Mouse (Mus musculus): ENCODE results near the gene Pet100.
A peak's percentile ranks its signal among the peaks of the same experiment; 100 is the strongest.
"Not testable (repeated sequence)": the region's sequence is repeated elsewhere in the genome, so short reads cannot be mapped to it uniquely, and the experiment has no call there.

Pet100 gene

DNA sequence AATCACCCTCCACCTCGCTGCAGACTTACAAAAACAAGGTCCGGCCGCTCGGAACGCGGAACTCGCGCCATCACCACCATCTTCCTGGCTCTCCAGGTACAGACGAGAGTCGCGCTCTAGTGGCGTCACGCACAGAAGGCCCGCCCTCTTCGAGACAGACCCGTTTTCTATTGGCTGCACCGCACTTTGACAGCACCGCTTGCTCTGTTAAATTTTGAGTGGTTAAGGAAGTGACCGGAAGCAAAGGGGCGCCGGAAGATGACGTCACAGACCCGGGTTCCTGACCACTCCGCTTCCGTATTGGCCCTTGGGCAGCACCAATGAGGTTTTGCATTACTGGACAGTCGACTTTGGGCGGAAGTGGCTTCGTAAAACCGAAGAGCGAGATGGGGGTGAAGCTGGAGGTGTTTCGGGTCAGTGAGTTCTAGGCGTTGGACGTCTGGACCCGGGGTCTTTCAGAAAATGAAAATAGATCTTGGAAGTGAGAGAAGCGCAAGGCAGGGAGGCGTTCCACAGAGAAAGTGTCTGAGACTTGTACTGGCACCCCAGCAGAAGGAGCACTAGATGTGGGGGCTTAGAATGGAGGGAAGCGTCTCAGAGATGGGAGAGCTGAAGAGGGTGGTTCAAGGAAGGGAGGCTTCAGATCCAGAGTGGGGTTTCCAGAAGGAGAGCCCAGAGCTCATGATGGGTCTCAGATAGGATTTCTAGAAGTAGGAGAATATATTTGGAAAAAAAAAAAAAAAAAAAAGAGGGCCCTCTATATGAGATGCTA lies at the start of gene Pet100, which contains the start of gene Xab2:
Gene Pet100 (plus strand): TSS at position 350 of the 772 bp plus-strand sequence.
Gene Xab2 (minus strand): TSS at position 118 of the 772 bp plus-strand sequence.
- peak; percentile 98 for DNase-seq

GRCm38 (mm10) chr8:3574546-3574945 lies 46.8 kb upstream of the Pet100 start:
- DNase-seq: no peak

- no peak for DNase-seq
These were observed 45.0 kb upstream of the Pet100 start for GRCm38 (mm10) chr8:3576211-3576960.

- no peak for DNase-seq
These were observed 41.7 kb upstream of the Pet100 start for GRCm38 (mm10) chr8:3579390-3580364.

DNA sequence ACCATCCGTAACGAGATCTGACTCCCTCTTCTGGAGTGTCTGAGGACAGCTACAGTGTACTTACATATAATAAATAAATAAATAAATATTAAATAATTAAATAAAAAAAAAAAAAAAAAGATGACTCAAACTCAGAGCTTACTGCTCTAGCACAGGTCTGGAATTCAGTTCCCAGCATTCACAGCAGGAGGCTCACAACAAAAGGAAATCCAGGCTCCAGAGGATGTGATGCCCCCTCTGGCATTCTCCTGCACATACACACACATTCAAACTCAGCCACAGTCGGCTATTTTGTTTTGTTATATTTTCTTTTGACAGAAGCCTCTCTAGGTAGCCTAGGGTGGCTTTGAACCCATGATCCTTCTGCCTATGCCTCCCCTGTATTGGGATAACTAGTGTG lies 39.4 kb upstream of the Pet100 start:
- DNase-seq: not testable (repeated sequence)

- DNase-seq: no peak
These were observed 34.9 kb upstream of the Pet100 start for GRCm38 (mm10) chr8:3586452-3586851.

DNA sequence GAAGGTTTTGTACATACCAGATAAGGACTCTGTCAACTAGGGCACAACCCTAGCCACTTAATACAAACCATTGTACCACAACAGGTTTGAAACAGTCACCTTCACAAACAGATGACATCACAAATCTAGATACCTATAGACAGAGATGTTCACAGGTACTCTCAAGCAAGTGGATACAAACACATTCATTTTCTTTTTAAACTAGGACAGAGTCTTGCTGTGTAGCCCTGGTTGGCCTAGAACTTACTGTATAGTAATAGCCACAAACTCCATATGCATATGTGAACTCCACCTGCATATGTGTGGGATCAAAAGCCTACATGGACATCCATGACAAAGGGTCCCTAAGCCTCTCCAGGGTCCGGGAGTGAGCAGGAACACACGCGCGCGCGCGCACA lies 34.4 kb upstream of the Pet100 start, which contains the start of gene Camsap3:
Gene Camsap3 (plus strand): TSS at position 301 of the 398 bp plus-strand sequence.
- DNase-seq: no peak

GRCm38 (mm10) chr8:3587391-3588257 lies 33.7 kb upstream of the Pet100 start:
- peak; percentile 73 for DNase-seq

- DNase-seq: no peak
These were observed 33.1 kb upstream of the Pet100 start for GRCm38 (mm10) chr8:3588258-3588633.

GRCm38 (mm10) chr8:3593470-3593869 lies 27.9 kb upstream of the Pet100 start:
- no peak for DNase-seq

- DNase-seq: no peak
These were observed 26.9 kb upstream of the Pet100 start for GRCm38 (mm10) chr8:3594466-3594865.

GRCm38 (mm10) chr8:3598054-3598453 lies 23.3 kb upstream of the Pet100 start:
- no peak for DNase-seq

DNA sequence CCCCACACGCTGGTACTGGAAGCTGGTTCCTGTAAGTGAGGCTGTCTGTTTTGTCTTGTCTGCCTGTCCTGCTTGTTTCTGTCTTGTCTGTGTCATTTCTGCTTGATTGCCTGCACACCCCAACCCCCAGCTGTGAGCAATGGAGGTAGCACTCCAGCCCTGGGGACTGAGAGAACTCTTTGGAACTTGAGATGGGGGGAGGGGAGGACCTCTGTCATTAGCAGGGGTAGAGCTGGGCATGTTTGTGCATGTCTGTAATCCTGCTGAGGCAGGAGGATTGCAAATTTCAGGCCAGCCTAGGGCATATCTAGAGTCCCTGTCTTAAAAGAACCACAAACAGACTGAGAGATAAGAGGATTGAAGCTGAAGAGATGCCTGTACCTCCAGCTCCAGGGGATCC lies 22.1 kb upstream of the Pet100 start:
- DNase-seq: no peak

DNA sequence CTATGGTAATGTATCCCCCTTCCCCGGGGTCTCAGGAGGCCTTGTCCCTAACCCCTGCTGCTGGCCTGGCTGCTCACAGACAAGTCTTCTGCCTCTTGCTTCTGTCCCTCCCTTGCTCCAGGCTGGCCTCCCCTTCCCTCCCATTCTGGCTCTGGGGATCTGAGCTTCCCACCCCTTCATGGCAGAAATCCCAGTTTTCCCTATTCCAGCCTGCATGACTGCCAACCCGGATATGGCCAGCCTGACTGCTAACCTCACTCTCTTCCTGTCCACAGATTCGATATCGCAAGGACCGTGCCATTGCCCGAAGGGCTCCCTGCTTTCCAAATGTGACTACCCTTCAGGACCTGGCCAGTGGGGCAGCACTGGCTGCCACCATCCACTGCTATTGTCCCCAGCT lies 20.9 kb upstream of the Pet100 start:
- DNase-seq: no peak

GRCm38 (mm10) chr8:3603439-3603838 lies 17.9 kb upstream of the Pet100 start:
- DNase-seq: no peak

DNA sequence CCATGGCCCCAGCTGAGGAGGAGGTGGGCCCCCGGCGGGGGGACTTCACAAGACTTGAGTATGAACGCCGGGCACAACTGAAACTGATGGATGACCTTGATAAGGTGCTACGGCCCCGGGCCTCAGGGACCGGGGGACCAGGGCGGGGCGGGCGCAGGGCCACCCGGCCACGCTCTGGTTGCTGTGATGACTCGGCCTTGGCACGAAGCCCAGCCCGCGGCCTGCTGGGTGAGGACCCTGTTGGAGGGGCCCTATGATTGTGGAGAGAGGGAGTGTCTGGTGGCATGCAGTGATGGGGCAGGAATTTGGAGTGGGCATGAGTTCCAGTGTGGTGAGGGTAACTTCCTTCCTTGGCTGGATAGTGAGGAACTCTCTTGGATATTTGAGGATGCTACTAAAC lies 14.8 kb upstream of the Pet100 start:
- DNase-seq: no peak

- DNase-seq: no peak
These were observed 13.5 kb upstream of the Pet100 start for GRCm38 (mm10) chr8:3607822-3608221.

- DNase-seq: no peak
These were observed 12.1 kb upstream of the Pet100 start for GRCm38 (mm10) chr8:3609046-3609815.

GRCm38 (mm10) chr8:3609816-3610150 lies 11.6 kb upstream of the Pet100 start:
- DNase-seq: no peak

GRCm38 (mm10) chr8:3622119-3622518 lies 771 bp downstream of the Pet100 start:
- DNase-seq: no peak

DNA sequence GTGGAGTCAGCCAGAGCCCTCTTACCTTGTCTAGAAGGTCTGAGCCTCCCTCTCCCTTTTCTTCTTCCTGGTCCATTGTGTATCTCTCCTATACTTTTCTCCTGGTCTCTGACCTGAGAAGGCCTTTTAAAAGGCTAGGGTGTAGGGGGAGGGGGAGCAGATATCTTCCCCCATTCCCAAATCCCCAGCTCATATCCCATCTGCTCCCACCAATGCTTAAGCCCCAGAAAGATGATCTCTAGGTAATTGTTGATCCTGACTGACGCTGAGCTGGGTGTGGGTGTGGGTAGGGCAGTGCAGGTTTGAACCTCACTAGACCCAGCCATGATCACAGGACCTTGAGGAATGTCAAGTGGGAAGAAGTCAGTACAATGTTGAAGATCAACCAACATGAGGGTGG lies 4.1 kb downstream of the Pet100 start, which contains the start of gene Pcp2:
Gene Pcp2 (minus strand): TSS at position 101 of the 400 bp plus-strand sequence.
- DNase-seq: no peak
